Mouse (Mus musculus) liver, embryonic 15.5 days (tissue): ENCODE measurements around the gene Nab2. TPM values are rescaled to one million over a fixed set of nuclear protein-coding genes. Genes with fewer than 3 reads are reported as not detected.

Experiments
- ATAC-seq: fragments of 200-750 bp; cut with Nextera tagmentation; 2 replicates; pipeline ENCODE4 v1.8.0; 2017; ENCODE audit warnings: moderate number of reproducible peaks, mild to moderate bottlenecking, moderate library complexity; ENCODE audit not compliant: insufficient read depth
- H3K27ac ChIP-seq: fragments of 300-500 bp; sonication (generic); replicated peaks from 2 replicates; pipeline ENCODE4 v1.5.1; 2015; ENCODE audit warnings: mild to moderate bottlenecking, inconsistent platforms
- H3K27me3 ChIP-seq: fragments of 300-500 bp; sonication (generic); 2 replicates; pipeline ENCODE4 v1.6.1; 2015; ENCODE audit warnings: mild to moderate bottlenecking, inconsistent platforms
- H3K36me3 ChIP-seq: fragments of 300-500 bp; sonication (generic); replicated peaks from 2 replicates; pipeline ENCODE4 v1.6.1; 2015; ENCODE audit warnings: moderate library complexity, mild to moderate bottlenecking, inconsistent platforms
- H3K4me1 ChIP-seq: fragments of 300-500 bp; sonication (generic); replicated peaks from 2 replicates; pipeline ENCODE4 v1.6.1; 2015; ENCODE audit warnings: inconsistent platforms
- H3K4me2 ChIP-seq: fragments of 300-500 bp; sonication (generic); 2 replicates; pipeline ENCODE4 v1.6.1; 2015; ENCODE audit warnings: moderate library complexity, mild to moderate bottlenecking, inconsistent platforms
- H3K4me3 ChIP-seq: fragments of 300-500 bp; sonication (generic); replicated peaks from 2 replicates; pipeline ENCODE4 v1.5.1; 2015; ENCODE audit warnings: mild to moderate bottlenecking, inconsistent platforms
- H3K9ac ChIP-seq: fragments of 300-500 bp; sonication (generic); 2 replicates; pipeline ENCODE4 v1.6.1; 2015; ENCODE audit warnings: moderate library complexity, mild to moderate bottlenecking, inconsistent platforms
- H3K9me3 ChIP-seq: fragments of 300-500 bp; sonication (generic); replicated peaks from 2 replicates; pipeline ENCODE4 v1.6.1; 2016; ENCODE audit warnings: inconsistent platforms
- WGBS: fragments of 180-500 bp; shearing (Covaris S2); methylation state at CpG from one replicate; pipeline ENCODE4 v1.1.7; 2015; ENCODE audit warnings: mixed read lengths; ENCODE audit not compliant: insufficient replicate concordance; 5-methylcytosine and 5-hydroxymethylcytosine counted together
- polyA plus RNA-seq: library from polyadenylated mRNA; unstranded; fragments of >200 nt; fragmentation: Nextera tagmentation; extraction: Ambion mirVana; gene quantifications from 2 replicates; pipeline ENCODE4 v1.2.1, GENCODE M21; 2015

The Nab2 gene
- polyA plus RNA-seq, 1 experiment from 2014 or later: 2.9 TPM

DNA sequence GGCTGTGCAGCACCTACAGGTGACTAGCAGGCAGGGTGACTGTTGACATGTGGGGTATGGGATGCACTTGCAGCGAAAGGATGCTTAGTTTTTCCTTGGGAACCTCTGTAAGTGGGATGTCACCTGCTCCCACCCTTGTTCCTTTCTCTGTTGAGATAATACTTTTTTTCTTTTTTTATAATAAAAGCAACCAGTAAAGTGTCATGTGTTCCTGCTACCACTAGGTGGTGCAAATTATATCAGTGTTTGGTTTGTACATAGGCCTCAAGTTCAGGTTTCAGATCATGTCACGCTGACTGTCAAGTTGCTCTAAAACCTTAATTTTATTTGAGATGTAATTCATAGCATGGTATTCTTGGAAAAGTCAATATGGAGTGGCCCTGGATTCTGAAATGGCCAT lies 26.3 kb upstream of the Nab2 start:
- Histone ChIP-seq H3K9ac (no peak overlapping the region), H3K9me3 (no peaks in the 10 kb centered on the region), H3K4me1 (peaks cover 11% of the 10 kb centered on the region), H3K4me3 (no peak overlapping the region), H3K4me2 (no peak overlapping the region), H3K27ac (no peak overlapping the region), H3K36me3 (peaks cover 72% of the 10 kb centered on the region), H3K27me3 (no peaks in the 10 kb centered on the region)
- ATAC-seq: no peak
- WGBS: 48% methylated on average over 2 of the region's 2 CpGs

DNA sequence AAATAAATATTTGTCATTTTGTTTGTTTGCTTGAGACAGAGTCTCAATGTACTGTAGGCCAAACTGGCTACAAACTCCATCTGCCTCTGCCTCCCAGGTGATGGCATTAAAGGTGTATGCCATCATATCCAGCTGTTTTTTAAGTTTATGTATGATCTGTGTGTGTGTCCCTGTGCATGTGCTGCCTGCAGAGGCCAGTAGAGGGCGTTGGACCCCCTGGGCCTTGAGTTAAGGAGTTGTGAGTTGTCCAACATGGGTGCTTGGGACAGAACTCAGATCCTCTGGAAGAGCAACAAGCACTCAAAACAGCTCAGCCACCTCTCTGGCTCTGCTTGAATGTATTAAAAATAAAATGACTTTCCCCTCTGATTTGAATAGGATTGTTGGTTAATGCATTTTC lies 22.7 kb upstream of the Nab2 start:
- H3K36me3 ChIP-seq: peaks cover 60% of the 10 kb centered on the region
- WGBS: 0% methylated on average over 1 of the region's 1 CpGs

DNA sequence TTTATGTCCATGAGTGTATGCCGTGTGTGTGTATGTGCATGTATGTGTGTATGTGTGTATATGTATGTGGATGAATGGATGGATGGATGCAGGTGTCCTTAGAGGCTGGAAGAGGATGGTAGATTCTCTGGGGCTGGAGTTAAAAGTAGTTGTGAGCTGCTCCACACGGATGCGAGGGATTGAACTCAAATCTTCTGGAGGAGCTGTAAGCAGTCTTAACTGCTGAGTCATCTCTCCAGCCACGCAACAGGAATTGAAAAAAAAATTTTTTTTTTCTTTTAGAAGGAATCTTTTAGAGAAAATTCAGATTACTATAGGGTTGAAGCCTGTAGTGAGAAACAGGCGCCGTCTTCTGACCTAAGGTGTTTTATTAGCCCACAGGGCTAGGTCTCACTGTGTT lies 14.5 kb upstream of the Nab2 start:
- Histone ChIP-seq H3K9ac (no peak overlapping the region), H3K4me1 (peaks cover 19% of the 10 kb centered on the region), H3K9me3 (no peaks in the 10 kb centered on the region), H3K4me3 (no peak overlapping the region), H3K27me3 (no peaks in the 10 kb centered on the region), H3K27ac (no peak overlapping the region), H3K36me3 (0 out of 2 replicates have a peak, but pooled peaks cover 3% of the 10 kb centered on the region), H3K4me2 (no peak overlapping the region)
- no peak for ATAC-seq
- WGBS: 77% methylated on average over 6 of the region's 6 CpGs

More for the DNA sequence above, 22.7 kb upstream of the Nab2 start:
- Histone ChIP-seq H3K4me2 (no peak overlapping the region), H3K27me3 (no peaks in the 10 kb centered on the region), H3K4me1 (peaks cover 11% of the 10 kb centered on the region), H3K9ac (no peak overlapping the region), H3K9me3 (no peaks in the 10 kb centered on the region), H3K4me3 (no peak overlapping the region), H3K27ac (no peak overlapping the region)
- ATAC-seq: no peak

DNA sequence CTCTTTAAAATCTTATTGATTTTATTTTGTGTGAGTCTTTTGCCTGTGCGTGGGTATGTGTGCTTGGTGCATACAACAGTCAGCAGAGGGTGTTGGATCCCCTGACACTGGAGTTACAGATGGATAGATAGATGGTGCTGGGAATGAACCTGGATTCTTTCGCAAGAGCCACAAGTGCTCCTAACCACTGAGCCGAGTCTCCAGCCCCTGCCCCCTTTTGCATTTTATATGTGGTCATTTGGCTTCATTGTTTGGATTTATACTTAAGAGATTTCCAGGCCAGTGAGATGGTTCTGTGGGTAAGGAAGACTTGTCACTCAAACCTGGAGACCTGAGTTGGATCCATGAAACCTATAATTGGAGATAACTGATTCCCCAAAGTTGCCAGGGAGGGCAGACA lies 11.5 kb upstream of the Nab2 start:
- Histone ChIP-seq H3K9me3 (no peaks in the 10 kb centered on the region), H3K4me3 (no peak overlapping the region), H3K27me3 (no peaks in the 10 kb centered on the region), H3K27ac (no peak overlapping the region), H3K4me1 (peaks cover 38% of the 10 kb centered on the region), H3K36me3 (0 out of 2 replicates have a peak, but pooled peaks cover 3% of the 10 kb centered on the region), H3K9ac (no peak overlapping the region), H3K4me2 (no peak overlapping the region)
- ATAC-seq: no peak
- WGBS: 76% methylated on average over 3 of the region's 3 CpGs

DNA sequence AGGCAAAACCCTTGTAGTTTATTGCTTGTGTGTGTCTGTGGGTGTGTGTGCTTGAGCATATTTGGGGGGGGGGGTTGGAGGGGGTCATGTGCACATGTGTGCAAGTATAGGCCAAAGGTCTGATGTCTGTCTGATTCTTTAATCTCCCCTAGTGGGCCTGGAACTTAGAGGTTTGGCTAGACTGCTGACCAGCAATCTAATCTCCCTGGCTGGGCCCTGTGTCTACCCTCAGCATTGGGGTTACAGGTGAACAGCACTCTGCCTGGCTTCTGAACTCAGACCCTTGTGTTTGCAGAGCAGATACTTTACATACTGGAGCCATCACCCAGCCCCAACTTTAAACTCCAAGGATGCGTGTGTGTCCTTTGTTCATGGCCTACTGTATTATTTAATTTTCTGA lies 10.8 kb upstream of the Nab2 start:
- 83% methylated on average over 1 of the region's 1 CpGs for WGBS
- Histone ChIP-seq H3K4me3 (no peak overlapping the region), H3K4me2 (no peak overlapping the region), H3K9me3 (no peaks in the 10 kb centered on the region), H3K27ac (no peak overlapping the region), H3K4me1 (peaks cover 43% of the 10 kb centered on the region), H3K9ac (no peak overlapping the region), H3K36me3 (0 out of 2 replicates have a peak, but pooled peaks cover 3% of the 10 kb centered on the region), H3K27me3 (no peaks in the 10 kb centered on the region)
- no peak for ATAC-seq

DNA sequence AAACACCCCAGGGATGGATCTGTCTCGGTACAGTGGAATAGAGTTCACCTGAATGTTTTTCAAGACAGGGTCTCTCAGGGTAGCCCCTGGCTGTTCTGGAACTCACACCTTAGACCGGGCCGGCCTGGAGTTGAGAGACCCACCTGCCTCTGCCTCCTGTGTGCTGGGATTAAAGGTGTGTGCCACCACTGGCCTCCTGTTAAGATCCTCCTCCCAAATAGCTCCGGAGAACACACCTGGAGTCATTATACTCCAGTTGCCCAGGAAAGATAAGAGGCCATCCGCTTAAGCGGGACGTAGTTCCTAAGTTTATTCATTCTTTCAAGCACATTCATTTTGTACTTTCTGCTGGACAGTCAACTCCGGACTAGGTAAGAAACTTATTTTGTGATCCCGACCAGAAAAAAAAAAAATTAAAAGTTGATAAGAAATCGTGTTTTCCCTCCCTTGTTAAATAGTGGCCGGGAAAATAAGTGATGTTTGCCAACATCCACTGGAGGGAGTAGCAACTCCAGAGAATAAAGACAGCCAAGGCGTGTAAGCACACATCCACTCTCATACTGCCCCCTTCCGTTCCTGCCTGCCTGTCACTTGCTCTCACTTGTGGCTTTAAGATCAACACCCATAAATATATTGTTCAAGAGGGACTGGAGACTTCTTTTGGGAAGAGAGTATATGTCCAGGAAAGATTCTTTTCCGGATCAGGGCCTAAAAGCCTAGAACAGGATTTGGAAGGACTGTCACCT lies 9.4 kb upstream of the Nab2 start:
- Histone ChIP-seq H3K27me3 (no peaks in the 10 kb centered on the region), H3K4me2 (peak overlapping the region; percentile 96), H3K4me3 (peak overlapping the region; percentile 87), H3K9ac (peak overlapping the region; percentile 77), H3K36me3 (no peaks in the 10 kb centered on the region), H3K4me1 (peaks cover 46% of the 10 kb centered on the region), H3K27ac (peak overlapping the region; percentile 88), H3K9me3 (no peaks in the 10 kb centered on the region)
- 7% methylated on average over 14 of the region's 14 CpGs for WGBS
- no peak for ATAC-seq

DNA sequence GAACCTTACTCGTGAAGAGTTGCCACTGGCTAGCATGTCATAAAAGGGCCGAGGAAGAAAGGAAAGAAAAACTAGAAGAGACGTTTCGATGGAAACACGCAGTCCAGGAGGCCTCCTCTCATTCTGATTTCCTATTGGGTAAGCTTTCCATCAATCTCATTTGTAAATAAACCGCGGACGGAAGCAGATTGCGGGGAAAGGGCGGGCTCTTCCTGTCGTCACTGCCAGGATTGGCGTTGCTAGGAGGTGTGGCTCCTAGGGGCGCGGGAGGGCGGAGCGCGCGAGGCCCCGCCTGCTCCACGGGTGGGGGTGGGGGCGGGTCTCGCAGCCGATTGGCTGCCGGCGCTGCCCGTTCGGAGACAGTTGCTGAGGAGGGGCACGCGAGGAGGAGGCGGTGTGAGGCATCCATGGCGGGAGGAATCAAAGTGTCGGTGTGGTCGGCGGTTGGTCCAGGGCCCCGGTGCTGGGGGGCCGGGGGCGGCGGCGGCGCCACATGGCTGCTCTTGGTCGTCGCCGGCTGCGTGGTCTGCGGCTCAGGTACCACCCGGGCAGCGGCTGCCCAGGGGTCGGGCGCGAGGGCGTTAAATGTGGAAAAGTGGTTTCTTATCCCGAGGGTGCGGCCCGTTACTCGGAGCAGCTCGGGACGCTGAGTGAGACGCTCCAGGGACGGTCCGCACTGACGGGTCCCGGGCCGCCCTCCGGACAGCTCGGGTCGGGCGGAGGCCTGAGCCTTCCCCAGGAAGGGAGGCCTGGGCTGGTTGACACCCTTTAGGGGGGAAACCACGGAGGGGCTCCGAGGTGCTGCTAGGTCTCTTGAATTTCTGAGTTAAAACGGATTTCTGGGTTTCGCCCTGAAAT lies 8.6 kb upstream of the Nab2 start:
- peak; percentile 93 for ATAC-seq
- H3K9ac ChIP-seq: peak overlapping the region; percentile 77
- no peaks in the 10 kb centered on the region for H3K9me3 ChIP-seq
- no peaks in the 10 kb centered on the region for H3K36me3 ChIP-seq
- peak overlapping the region; percentile 88 for H3K27ac ChIP-seq
- H3K27me3 ChIP-seq: no peaks in the 10 kb centered on the region
- peak overlapping the region; percentile 87 for H3K4me3 ChIP-seq
- peaks cover 42% of the 10 kb centered on the region for H3K4me1 ChIP-seq
- under 1% methylated on average over 71 of the region's 71 CpGs for WGBS
- H3K4me2 ChIP-seq: peak overlapping the region; percentile 96

DNA sequence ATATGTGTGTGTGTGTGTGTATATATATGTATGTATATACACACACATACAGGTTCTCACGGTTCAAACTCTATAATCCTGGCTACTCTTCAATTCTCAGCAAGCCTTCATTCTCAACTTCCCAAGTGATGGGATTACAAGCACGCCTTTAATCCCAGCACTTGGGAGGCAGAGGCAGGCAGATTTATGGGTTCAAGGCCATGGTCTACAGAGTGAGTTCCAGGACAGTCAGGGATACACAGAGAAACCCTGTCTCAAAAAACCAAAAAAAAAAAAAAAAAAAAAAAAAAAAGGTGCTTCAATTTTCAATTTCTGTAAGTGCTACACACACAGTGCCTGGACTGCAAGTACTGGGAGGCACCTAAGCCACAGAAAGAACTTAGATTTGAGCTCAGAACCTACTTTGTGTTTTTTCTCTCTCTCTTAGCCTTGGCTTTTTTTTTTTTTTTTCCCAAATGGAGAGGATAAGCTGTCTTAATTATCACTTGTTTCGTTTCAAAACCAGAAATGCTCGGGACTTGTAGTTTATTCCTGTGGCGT lies 7.6 kb upstream of the Nab2 start:
- H3K4me2 ChIP-seq: peak overlapping the region; percentile 72
- peak overlapping the region; percentile 51 for H3K9ac ChIP-seq
- WGBS: 44% methylated on average over 5 of the region's 5 CpGs

DNA sequence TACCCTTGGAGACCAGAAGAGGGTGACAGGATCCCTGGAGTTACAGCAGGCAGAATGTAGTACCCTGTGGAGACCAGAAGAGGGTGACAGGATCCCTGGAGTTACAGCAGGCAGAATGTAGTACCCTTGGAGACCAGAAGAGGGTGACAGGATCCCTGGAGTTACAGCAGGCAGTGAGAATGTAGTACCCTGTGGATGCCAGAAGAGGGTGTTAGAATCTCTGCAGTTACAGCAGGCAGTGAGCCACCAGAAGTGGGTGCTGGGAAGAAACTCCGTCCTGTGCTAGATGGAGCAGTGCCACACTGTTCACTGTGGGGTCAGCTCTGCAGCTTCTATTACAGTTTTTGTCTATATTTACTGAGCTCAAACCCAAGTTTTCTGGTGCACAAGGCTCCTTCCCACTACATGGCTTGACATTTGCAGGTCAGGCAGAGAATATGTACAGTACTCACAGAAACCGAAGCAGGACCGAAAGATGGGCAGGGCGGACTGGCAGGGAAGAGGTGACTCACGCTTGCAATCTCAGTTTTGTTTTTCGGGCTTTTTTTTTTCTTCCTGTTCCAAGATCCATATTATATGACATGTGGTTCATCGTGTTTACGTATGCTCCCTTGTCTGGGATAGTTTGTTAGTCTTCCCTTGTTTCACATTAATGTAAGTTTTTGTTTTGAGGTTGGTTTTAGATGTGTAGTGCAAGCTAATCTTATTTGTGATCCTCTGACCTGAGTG lies 6.6 kb upstream of the Nab2 start:
- no peak for ATAC-seq
- 85% methylated on average over 8 of the region's 8 CpGs for WGBS

More for the DNA sequence above, 7.6 kb upstream of the Nab2 start:
- no peaks in the 10 kb centered on the region for H3K27me3 ChIP-seq
- H3K4me1 ChIP-seq: peaks cover 42% of the 10 kb centered on the region
- H3K27ac ChIP-seq: peak overlapping the region; percentile 81
- no peak for ATAC-seq
- no peaks in the 10 kb centered on the region for H3K36me3 ChIP-seq
- H3K4me3 ChIP-seq: peak overlapping the region; percentile 87
- H3K9me3 ChIP-seq: no peaks in the 10 kb centered on the region

DNA sequence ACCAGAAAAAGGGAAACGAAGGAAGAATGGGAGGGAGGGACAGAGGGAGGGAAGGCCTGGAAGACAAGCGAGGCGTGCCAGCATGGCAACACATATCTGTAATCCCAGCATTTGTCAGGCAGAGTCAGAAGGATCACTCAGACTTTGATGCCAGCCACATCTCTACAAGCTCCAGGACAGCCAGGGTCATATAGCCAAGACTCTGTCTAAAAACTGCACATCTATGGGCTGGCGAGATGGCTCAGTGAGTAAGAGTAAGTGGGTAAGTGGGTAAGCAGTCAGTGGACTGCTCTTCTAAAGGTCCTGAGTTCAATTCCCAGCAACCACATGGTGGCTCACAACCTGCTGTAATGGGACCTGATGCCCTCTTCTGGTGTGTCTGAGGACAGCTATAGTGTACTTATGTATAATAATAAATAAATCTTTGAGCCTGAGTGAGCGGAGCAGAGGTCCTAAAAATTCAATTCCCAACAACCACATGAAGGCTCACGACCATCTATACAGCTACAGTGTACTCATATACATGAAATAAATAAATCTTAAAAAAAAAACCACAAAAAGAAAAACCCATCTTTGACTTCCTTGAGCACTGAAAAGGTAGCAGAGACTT lies 5.8 kb upstream of the Nab2 start:
- H3K36me3 ChIP-seq: no peaks in the 10 kb centered on the region
- peaks cover 6% of the 10 kb centered on the region for H3K27me3 ChIP-seq
- no peak overlapping the region for H3K4me2 ChIP-seq
- no peak for ATAC-seq
- peaks cover 40% of the 10 kb centered on the region for H3K4me1 ChIP-seq
- no peak overlapping the region for H3K9ac ChIP-seq
- no peak overlapping the region for H3K27ac ChIP-seq
- no peak overlapping the region for H3K4me3 ChIP-seq
- H3K9me3 ChIP-seq: no peaks in the 10 kb centered on the region
- 82% methylated on average over 6 of the region's 6 CpGs for WGBS

More for the DNA sequence above, 6.6 kb upstream of the Nab2 start:
- Histone ChIP-seq H3K4me3 (no peak overlapping the region), H3K9ac (no peak overlapping the region), H3K27me3 (no peaks in the 10 kb centered on the region), H3K4me1 (peaks cover 42% of the 10 kb centered on the region), H3K9me3 (no peaks in the 10 kb centered on the region), H3K27ac (peak overlapping the region; percentile 34; the same call in 1 of the 2 replicates), H3K4me2 (no peak overlapping the region), H3K36me3 (no peaks in the 10 kb centered on the region)
